Mouse (Mus musculus) hindlimb bud, embryonic 11.5 days (tissue): ENCODE data around the gene Zfp945.
"Not testable (repeated sequence)": the region's sequence is repeated elsewhere in the genome, so short reads cannot be mapped to it uniquely, and the experiment has no call there.

Source experiments
- DNase-seq: peaks from one replicate; pipeline ENCODE4 v3.0.0-alpha.2; 2012; ENCODE audit warnings: low read depth, low spot score; ENCODE audit errors: extremely low spot score

Zfp945 gene

GRCm38 (mm10) chr17:22866845-22867481, at the start of gene Zfp945:
Gene Zfp945, minus strand, starts transcription at chr17:22867134.
- DNase-seq = peak; percentile 60

- no peak for DNase-seq
Observed at GRCm38 (mm10) chr17:22888302-22888701, 21.4 kb upstream of the Zfp945 start.

GRCm38 (mm10) chr17:22884059-22884698, 17.2 kb upstream of the Zfp945 start:
- no peak for DNase-seq

GRCm38 (mm10) chr17:22877427-22878307, 10.7 kb upstream of the Zfp945 start:
- DNase-seq = no peak

- DNase-seq = no peak
Observed at GRCm38 (mm10) chr17:22876316-22876715, 9.4 kb upstream of the Zfp945 start.

GRCm38 (mm10) chr17:22875549-22875948, 8.6 kb upstream of the Zfp945 start:
- not testable (repeated sequence) for DNase-seq

- DNase-seq = peak; percentile 30
Observed at GRCm38 (mm10) chr17:22866421-22866844, 501 bp downstream of the Zfp945 start.

GRCm38 (mm10) chr17:22821166-22821565, 45.8 kb downstream of the Zfp945 start:
- no peak for DNase-seq

GRCm38 (mm10) chr17:22818199-22818595, 48.7 kb downstream of the Zfp945 start:
- DNase-seq = no peak

GRCm38 (mm10) chr17:22817471-22818198, 49.3 kb downstream of the Zfp945 start:
- peak; percentile 53 for DNase-seq

GRCm38 (mm10) chr17:22799707-22800106, 67.2 kb downstream of the Zfp945 start:
- no peak for DNase-seq
